Mouse (Mus musculus) kidney, postnatal 0 days (tissue): Measurements from ENCODE around the gene Slc41a1. TPM values are rescaled to one million over a fixed set of nuclear protein-coding genes. Genes with fewer than 3 reads are reported as not detected.
"Not testable (repeated sequence)": the region's sequence is repeated elsewhere in the genome, so short reads cannot be mapped to it uniquely, and the experiment has no call there.

ENCODE experiments used
- ATAC-seq: fragments of 200-750 bp; cut with Nextera tagmentation; replicated peaks from 2 replicates; pipeline ENCODE4 v1.8.0; 2017; ENCODE audit warnings: low read depth, moderate number of reproducible peaks, moderate TSS enrichment, moderate library complexity; ENCODE audit not compliant: low FRiP score
- DNase-seq: peaks from one replicate; pipeline ENCODE4 v3.0.0-alpha.2; 2016; ENCODE audit warnings: low spot score
- H3K27ac ChIP-seq: fragments of 300-500 bp; sonication (generic); 2 replicates; pipeline ENCODE4 v1.5.1; 2014; ENCODE audit warnings: mild to moderate bottlenecking
- H3K27me3 ChIP-seq: fragments of 300-500 bp; sonication (generic); 2 replicates; pipeline ENCODE4 v1.6.1; 2014; ENCODE audit warnings: low read length, mixed read lengths; ENCODE audit not compliant: insufficient read depth
- H3K36me3 ChIP-seq: fragments of 300-500 bp; sonication (generic); 2 replicates; pipeline ENCODE4 v1.6.1; 2014; ENCODE audit warnings: low read length, mixed read lengths; ENCODE audit not compliant: insufficient read depth
- H3K4me1 ChIP-seq: fragments of 300-500 bp; sonication (generic); replicated peaks from 2 replicates; pipeline ENCODE4 v1.6.1; 2014; ENCODE audit warnings: antibody characterized with exemption, low read length, mixed read lengths; ENCODE audit not compliant: insufficient read depth
- H3K4me2 ChIP-seq: fragments of 300-500 bp; sonication (generic); 2 replicates; pipeline ENCODE4 v1.6.1; 2014; ENCODE audit warnings: mild to moderate bottlenecking, low read length, moderate library complexity, mixed read lengths
- H3K4me3 ChIP-seq: fragments of 300-500 bp; sonication (generic); replicated peaks from 2 replicates; pipeline ENCODE4 v1.5.1; 2014; ENCODE audit warnings: low read depth, low read length
- H3K9ac ChIP-seq: fragments of 300-500 bp; sonication (generic); 2 replicates; pipeline ENCODE4 v1.6.1; 2014; ENCODE audit warnings: low read depth, low read length
- H3K9me3 ChIP-seq: fragments of 300-500 bp; sonication (generic); replicated peaks from 2 replicates; pipeline ENCODE4 v1.6.1; 2016; ENCODE audit warnings: low read length, inconsistent platforms, mixed read lengths
- CTCF ChIP-seq: IDR thresholded peaks from 2 replicates; pipeline ENCODE4 v1.5.1; 2016; ENCODE audit warnings: antibody characterized with exemption, low read depth, mild to moderate bottlenecking, moderate library complexity
- WGBS: fragments of 180-500 bp; shearing (Covaris S2); extraction: QIAGEN DNeasy Blood & Tissue Kit; methylation state at CpG from one replicate; pipeline ENCODE4 v1.1.7; 2014; 5-methylcytosine and 5-hydroxymethylcytosine counted together
- polyA plus RNA-seq: library from polyadenylated mRNA; unstranded; fragments of >200 nt; fragmentation: Nextera tagmentation; extraction: Ambion mirVana; gene quantifications from 2 replicates; pipeline ENCODE4 v1.2.1, GENCODE M21; 2015

Slc41a1 gene
- polyA plus RNA-seq, 1 experiment from 2014 or later, result 12.6 TPM

GRCm38 (mm10) chr1:131813731-131814130 lies 13.6 kb upstream of the Slc41a1 start:
- Histone ChIP-seq H3K4me1 (no peaks in the 10 kb centered on the region), H3K9ac (no peak overlapping the region), H3K36me3 (no peaks in the 10 kb centered on the region), H3K4me3 (no peak overlapping the region), H3K9me3 (no peaks in the 10 kb centered on the region), H3K27me3 (no peaks in the 10 kb centered on the region), H3K4me2 (no peak overlapping the region), H3K27ac (no peak overlapping the region)
- TF ChIP-seq CTCF, result no peak
- no peak for DNase-seq
- ATAC-seq, result no peak
- WGBS, result 89% methylated on average over 4 of the region's 4 CpGs

DNA sequence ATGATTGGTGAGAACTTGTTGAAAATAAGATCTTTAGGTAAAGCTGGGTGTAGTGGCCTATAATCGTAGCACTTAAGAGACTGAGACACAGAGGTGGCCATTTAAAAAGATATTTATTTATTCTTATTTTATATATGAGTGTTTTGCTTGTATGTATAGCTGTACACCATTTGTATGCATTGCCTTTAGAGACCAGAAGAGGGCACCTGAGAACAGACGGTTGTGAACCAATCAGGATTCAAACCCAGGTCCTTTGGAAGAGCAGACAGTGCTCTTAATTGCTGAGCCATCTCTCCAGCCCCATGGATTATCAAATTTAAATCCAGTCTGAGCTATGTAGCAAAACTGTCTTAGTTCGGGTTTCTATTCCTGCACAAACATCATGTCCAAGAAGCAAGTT lies 13.1 kb upstream of the Slc41a1 start:
- DNase-seq (no peak), ATAC-seq (no peak)
- Histone ChIP-seq H3K36me3 (no peaks in the 10 kb centered on the region), H3K4me1 (no peaks in the 10 kb centered on the region), H3K9ac (no peak overlapping the region), H3K4me2 (no peak overlapping the region), H3K27ac (no peak overlapping the region), H3K4me3 (no peak overlapping the region), H3K9me3 (no peaks in the 10 kb centered on the region), H3K27me3 (no peaks in the 10 kb centered on the region)
- TF ChIP-seq CTCF, result 0 out of 2 replicates have a peak, but pooled peaks have one; percentile 3
- WGBS, result 88% methylated on average over 3 of the region's 3 CpGs

DNA sequence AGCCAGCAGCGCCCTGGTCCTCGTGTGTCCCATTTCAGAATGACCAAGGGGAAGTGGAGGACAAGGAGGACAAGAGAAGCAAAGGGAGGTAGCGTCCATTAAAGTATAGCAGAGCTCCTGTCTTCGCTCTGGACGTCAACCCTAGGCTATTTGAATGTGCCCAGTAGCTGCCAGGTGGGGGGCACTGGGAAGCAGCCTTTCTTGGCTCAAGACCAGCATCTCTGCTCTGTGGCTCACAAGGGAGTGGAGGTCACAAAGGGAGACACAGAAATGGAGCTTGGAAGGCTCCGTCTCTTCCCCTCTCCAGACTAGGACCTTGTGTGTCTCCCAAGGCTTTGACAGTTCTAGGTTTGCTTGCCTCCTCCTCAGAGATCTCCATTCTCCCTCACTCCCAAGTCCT lies 10.4 kb upstream of the Slc41a1 start:
- H3K4me2 ChIP-seq, result no peak overlapping the region
- H3K4me1 ChIP-seq, result no peaks in the 10 kb centered on the region
- H3K9me3 ChIP-seq, result no peaks in the 10 kb centered on the region
- ATAC-seq (no peak), DNase-seq (no peak)
- no peak overlapping the region for H3K27ac ChIP-seq
- WGBS, result 76% methylated on average over 6 of the region's 6 CpGs
- no peak for TF ChIP-seq CTCF
- H3K27me3 ChIP-seq, result no peaks in the 10 kb centered on the region
- no peak overlapping the region for H3K9ac ChIP-seq
- H3K36me3 ChIP-seq, result no peaks in the 10 kb centered on the region
- H3K4me3 ChIP-seq, result no peak overlapping the region

GRCm38 (mm10) chr1:131820353-131820752 lies 6.9 kb upstream of the Slc41a1 start:
- DNase-seq, H3K9me3 ChIP-seq, H3K4me2 ChIP-seq, H3K4me1 ChIP-seq, H3K9ac ChIP-seq, ATAC-seq, H3K27ac ChIP-seq, H3K36me3 ChIP-seq, H3K27me3 ChIP-seq, H3K4me3 ChIP-seq: not testable (repeated sequence)
- WGBS, result 77% methylated on average over 8 of the region's 9 CpGs

GRCm38 (mm10) chr1:131820887-131821328 lies 6.4 kb upstream of the Slc41a1 start:
- H3K9ac ChIP-seq, result no peak overlapping the region
- WGBS, result 71% methylated on average over 10 of the region's 10 CpGs
- no peak overlapping the region for H3K27ac ChIP-seq
- TF ChIP-seq CTCF, result no peak
- no peak for DNase-seq
- no peak overlapping the region for H3K4me2 ChIP-seq
- ATAC-seq, result no peak
- no peaks in the 10 kb centered on the region for H3K36me3 ChIP-seq
- H3K27me3 ChIP-seq, result no peaks in the 10 kb centered on the region
- H3K4me1 ChIP-seq, result no peaks in the 10 kb centered on the region
- no peak overlapping the region for H3K4me3 ChIP-seq
- no peaks in the 10 kb centered on the region for H3K9me3 ChIP-seq

- no peak overlapping the region for H3K9ac ChIP-seq
- no peaks in the 10 kb centered on the region for H3K27me3 ChIP-seq
- 0 out of 2 replicates have a peak, but pooled peaks cover 4% of the 10 kb centered on the region for H3K4me1 ChIP-seq
- no peak overlapping the region for H3K27ac ChIP-seq
- H3K4me3 ChIP-seq, result no peak overlapping the region
- TF ChIP-seq CTCF, result no peak
- no peak overlapping the region for H3K4me2 ChIP-seq
- WGBS, result 75% methylated on average over 8 of the region's 8 CpGs
- no peaks in the 10 kb centered on the region for H3K9me3 ChIP-seq
- no peaks in the 10 kb centered on the region for H3K36me3 ChIP-seq
- DNase-seq, result no peak
- no peak for ATAC-seq
Observed at GRCm38 (mm10) chr1:131822292-131822691, 5.0 kb upstream of the Slc41a1 start.

DNA sequence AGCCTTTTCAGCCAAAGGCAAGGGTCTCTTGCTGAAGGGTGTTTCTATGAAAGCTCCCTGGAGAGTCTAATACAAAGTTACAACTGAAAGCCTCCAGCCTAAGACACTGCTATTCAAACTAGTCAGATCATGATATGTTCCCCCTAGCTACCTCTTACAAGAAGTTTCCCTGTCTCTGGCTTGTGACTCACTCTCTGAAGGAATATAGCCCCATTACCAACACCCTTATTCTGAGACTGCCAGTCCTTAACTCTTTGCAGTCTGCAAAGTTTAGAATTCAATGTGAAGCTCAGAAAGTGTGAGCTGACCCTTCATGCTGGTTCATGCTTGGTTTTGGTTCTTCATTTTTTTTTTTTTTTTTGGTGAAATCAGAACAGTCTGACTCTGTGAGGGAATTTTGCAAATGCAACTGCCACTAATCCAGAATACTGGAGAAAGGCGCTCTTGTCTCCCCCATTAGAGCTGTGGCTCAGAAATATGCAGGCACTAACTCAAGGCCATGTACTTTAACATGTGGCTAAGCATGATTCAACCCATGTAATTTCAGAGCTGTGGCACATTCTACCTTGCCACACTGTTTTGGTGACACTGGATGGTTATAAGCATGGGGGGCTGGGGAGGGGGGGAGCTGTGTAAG lies 4.3 kb upstream of the Slc41a1 start:
- Histone ChIP-seq H3K27me3 (no peaks in the 10 kb centered on the region), H3K27ac (no peak overlapping the region), H3K36me3 (no peaks in the 10 kb centered on the region), H3K9me3 (no peaks in the 10 kb centered on the region), H3K4me1 (0 out of 2 replicates have a peak, but pooled peaks cover 5% of the 10 kb centered on the region), H3K4me3 (no peak overlapping the region), H3K9ac (no peak overlapping the region), H3K4me2 (no peak overlapping the region)
- TF ChIP-seq CTCF, result no peak
- DNase-seq, result no peak
- WGBS, result 80% methylated on average over 1 of the region's 1 CpGs
- no peak for ATAC-seq
